Mouse (Mus musculus) neural tube, embryonic 13.5 days (tissue): ENCODE data around the gene Fcrla. TPM values are rescaled to one million over a fixed set of nuclear protein-coding genes. Genes with fewer than 3 reads are reported as not detected.

Experiments
- ATAC-seq: fragments of 200-750 bp; cut with Nextera tagmentation; 2 replicates; pipeline ENCODE4 v1.8.0; 2017; ENCODE audit warnings: low read depth, mild to moderate bottlenecking, moderate TSS enrichment, moderate library complexity
- H3K27ac ChIP-seq: fragments of 300-500 bp; sonication (generic); replicated peaks from 2 replicates; pipeline ENCODE4 v1.5.1; 2015; ENCODE audit warnings: moderate library complexity, mild to moderate bottlenecking, inconsistent platforms
- H3K27me3 ChIP-seq: fragments of 300-500 bp; sonication (generic); 2 replicates; pipeline ENCODE4 v1.6.1; 2015; ENCODE audit warnings: mild to moderate bottlenecking, inconsistent platforms
- H3K36me3 ChIP-seq: fragments of 300-500 bp; sonication (generic); 2 replicates; pipeline ENCODE4 v1.6.1; 2015; ENCODE audit warnings: mild to moderate bottlenecking, inconsistent platforms
- H3K4me1 ChIP-seq: fragments of 300-500 bp; sonication (generic); replicated peaks from 2 replicates; pipeline ENCODE4 v1.6.1; 2015; ENCODE audit warnings: inconsistent platforms
- H3K4me2 ChIP-seq: fragments of 300-500 bp; sonication (generic); 2 replicates; pipeline ENCODE4 v1.6.1; 2015; ENCODE audit warnings: inconsistent platforms, mild to moderate bottlenecking, moderate library complexity
- H3K4me3 ChIP-seq: fragments of 300-500 bp; sonication (generic); 2 replicates; pipeline ENCODE4 v1.5.1; 2015; ENCODE audit warnings: mild to moderate bottlenecking, inconsistent platforms
- H3K9ac ChIP-seq: fragments of 300-500 bp; sonication (generic); 2 replicates; pipeline ENCODE4 v1.6.1; 2015; ENCODE audit warnings: moderate library complexity, mild to moderate bottlenecking, inconsistent platforms
- H3K9me3 ChIP-seq: fragments of 300-500 bp; sonication (generic); 2 replicates; pipeline ENCODE4 v1.6.1; 2016; ENCODE audit warnings: inconsistent platforms
- WGBS: fragments of 180-500 bp; shearing (Covaris S2); methylation state at CpG from one replicate; pipeline ENCODE4 v1.1.7; 2015; 5-methylcytosine and 5-hydroxymethylcytosine counted together
- polyA plus RNA-seq: library from polyadenylated mRNA; unstranded; fragments of >200 nt; fragmentation: Nextera tagmentation; extraction: Ambion mirVana; gene quantifications from 2 replicates; pipeline ENCODE4 v1.2.1, GENCODE M21; 2015

Fcrla gene
- polyA plus RNA-seq, 1 experiment from 2014 or later = not detected

DNA sequence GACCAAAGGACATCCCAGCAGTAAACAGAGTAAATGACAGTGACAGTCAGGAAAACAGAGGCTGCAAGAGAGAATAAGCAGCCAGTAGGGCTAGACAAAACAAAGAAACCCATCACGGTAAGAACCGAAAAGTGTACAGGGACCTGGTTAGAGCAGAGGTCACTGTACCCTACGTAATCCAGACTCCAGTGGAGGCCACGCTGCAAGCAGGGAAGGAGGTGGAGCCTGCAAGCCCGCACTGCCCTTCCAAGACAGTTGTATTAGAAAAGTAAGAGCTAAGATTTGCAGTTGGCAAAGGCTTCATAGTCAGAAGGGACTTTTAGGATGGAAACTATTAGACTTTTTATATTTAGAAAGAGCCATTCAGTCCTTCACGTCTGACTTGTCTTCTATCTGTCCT is 442 bp downstream of the Fcrla start:
- Histone ChIP-seq H3K4me1 (no peaks in the 10 kb centered on the region), H3K4me2 (no peak overlapping the region), H3K27ac (no peak overlapping the region), H3K9ac (no peak overlapping the region), H3K27me3 (no peaks in the 10 kb centered on the region), H3K4me3 (no peak overlapping the region), H3K9me3 (no peaks in the 10 kb centered on the region), H3K36me3 (no peaks in the 10 kb centered on the region)
- no peak for ATAC-seq
- 64% methylated on average over 6 of the region's 6 CpGs for WGBS

GRCm38 (mm10) chr1:170924485-170924884 is 2.9 kb downstream of the Fcrla start:
- 86% methylated on average over 6 of the region's 6 CpGs for WGBS
- Histone ChIP-seq H3K27ac (no peak overlapping the region), H3K9ac (no peak overlapping the region), H3K27me3 (no peaks in the 10 kb centered on the region), H3K4me3 (no peak overlapping the region), H3K36me3 (no peaks in the 10 kb centered on the region), H3K4me1 (no peaks in the 10 kb centered on the region), H3K9me3 (no peaks in the 10 kb centered on the region), H3K4me2 (no peak overlapping the region)
- ATAC-seq = no peak

DNA sequence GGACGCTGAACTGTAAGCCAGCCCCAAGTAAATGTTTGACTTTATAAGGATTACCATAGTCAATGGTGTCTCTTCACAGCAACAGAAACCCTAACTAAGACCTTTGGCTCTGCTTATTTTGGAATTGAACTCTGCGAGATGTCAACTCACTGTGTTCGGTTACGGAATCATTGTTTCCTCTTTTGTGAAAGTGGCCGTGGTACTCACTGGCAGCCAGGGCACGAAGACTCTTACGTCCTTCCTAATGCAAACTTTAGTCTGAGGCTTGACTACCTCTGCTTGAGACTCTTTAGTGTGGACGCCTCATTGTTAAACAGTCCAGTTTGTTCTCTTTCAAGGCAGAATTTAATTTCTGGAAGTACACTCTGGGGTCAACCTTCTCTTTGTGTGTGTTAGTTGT is 8.1 kb downstream of the Fcrla start:
- H3K27me3 ChIP-seq = no peaks in the 10 kb centered on the region
- H3K4me3 ChIP-seq = no peak overlapping the region
- 91% methylated on average over 8 of the region's 8 CpGs for WGBS
- H3K36me3 ChIP-seq = no peaks in the 10 kb centered on the region
- ATAC-seq = no peak
- no peak overlapping the region for H3K27ac ChIP-seq
- H3K9me3 ChIP-seq = no peaks in the 10 kb centered on the region
- H3K9ac ChIP-seq = no peak overlapping the region
- H3K4me2 ChIP-seq = no peak overlapping the region
- no peaks in the 10 kb centered on the region for H3K4me1 ChIP-seq

DNA sequence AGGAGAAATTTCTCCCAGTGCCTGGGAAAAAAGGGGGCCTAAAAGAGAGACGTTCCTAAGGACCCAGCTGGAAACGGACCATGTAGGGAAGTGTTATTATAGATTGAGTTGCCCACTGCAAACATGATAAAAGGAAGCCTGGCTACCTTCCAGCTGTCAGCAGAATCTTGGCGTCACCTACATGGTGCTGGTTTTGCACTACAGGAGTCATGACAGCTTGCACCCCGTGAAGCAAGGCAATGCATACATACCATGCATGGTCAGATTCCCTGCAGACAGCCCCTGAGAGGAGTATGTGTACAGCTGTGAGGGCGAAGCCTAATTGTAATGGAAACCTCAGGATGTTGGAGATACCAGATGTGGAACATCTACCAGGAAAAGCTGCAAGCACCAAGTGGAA is 11.7 kb downstream of the Fcrla start:
- Histone ChIP-seq H3K36me3 (no peaks in the 10 kb centered on the region), H3K27ac (no peak overlapping the region), H3K9me3 (no peaks in the 10 kb centered on the region), H3K4me1 (no peaks in the 10 kb centered on the region), H3K27me3 (peaks cover 4% of the 10 kb centered on the region; the same call in 1 of the 2 replicates), H3K4me2 (no peak overlapping the region), H3K9ac (no peak overlapping the region), H3K4me3 (no peak overlapping the region)
- 75% methylated on average over 5 of the region's 5 CpGs for WGBS
- no peak for ATAC-seq

DNA sequence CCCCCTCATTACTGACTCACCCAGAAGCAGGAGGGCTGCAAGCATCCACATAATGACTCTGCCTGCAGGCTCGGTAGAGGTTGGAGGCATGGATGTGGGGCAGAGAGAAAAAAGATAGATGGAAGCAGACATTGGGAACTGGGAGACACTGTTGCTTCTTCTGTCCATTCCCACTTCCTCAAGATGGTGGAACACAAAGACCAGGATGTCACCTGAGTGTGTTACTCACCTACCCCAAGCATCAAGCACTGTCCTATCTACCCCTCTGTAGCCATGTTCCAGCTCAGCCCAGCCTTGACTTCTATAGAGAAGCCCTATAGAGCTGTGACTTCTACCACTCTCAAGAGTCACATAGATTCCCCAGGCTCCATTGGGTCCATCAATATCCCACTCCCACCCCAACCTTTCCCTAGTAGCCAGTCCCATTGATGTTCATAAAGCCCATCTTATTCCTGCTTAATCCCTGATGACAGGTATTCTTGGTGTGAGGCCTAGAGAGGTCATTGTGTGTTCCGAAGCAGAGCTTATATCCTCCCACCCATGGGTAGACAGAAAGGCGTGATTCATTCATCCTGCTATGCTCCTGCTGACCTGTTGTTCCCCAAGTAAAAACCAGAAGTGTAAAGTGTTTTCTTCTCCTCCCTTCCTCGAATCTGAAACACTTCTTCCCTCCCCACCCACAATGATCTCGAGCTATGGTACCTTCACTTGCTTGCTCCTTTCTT is 14.3 kb downstream of the Fcrla start, which contains the start of gene Fcrlb:
TSS of gene Fcrlb (minus strand) at position 51 of the 725 bp plus-strand sequence.
- Histone ChIP-seq H3K27me3 (peaks cover 28% of the 10 kb centered on the region), H3K27ac (no peak within 1 kb of the TSS), H3K9ac (no peak within 1 kb of the TSS), H3K4me3 (no peak within 1 kb of the TSS), H3K9me3 (no peaks in the 10 kb centered on the region), H3K36me3 (no peaks in the 10 kb centered on the region), H3K4me1 (peaks cover 7% of the 10 kb centered on the region), H3K4me2 (no peak within 1 kb of the TSS)
- 81% methylated on average over 5 of the region's 5 CpGs for WGBS
- no peak for ATAC-seq

GRCm38 (mm10) chr1:170911907-170912660 is 15.3 kb downstream of the Fcrla start:
- Histone ChIP-seq H3K9ac (no peak overlapping the region), H3K4me1 (peaks cover 15% of the 10 kb centered on the region), H3K4me2 (no peak overlapping the region), H3K4me3 (no peak overlapping the region), H3K9me3 (no peaks in the 10 kb centered on the region), H3K27ac (no peak overlapping the region), H3K36me3 (no peaks in the 10 kb centered on the region), H3K27me3 (peaks cover 37% of the 10 kb centered on the region)
- 86% methylated on average over 11 of the region's 11 CpGs for WGBS
- ATAC-seq = no peak

- Histone ChIP-seq H3K27ac (no peak overlapping the region), H3K9me3 (no peaks in the 10 kb centered on the region), H3K4me2 (peak overlapping the region; percentile 74), H3K27me3 (peaks cover 68% of the 10 kb centered on the region), H3K4me3 (peak overlapping the region; percentile 52), H3K9ac (peak overlapping the region; percentile 71), H3K4me1 (peaks cover 17% of the 10 kb centered on the region), H3K36me3 (no peaks in the 10 kb centered on the region)
- whole genome bisulfite sequencing = 2% methylated on average over 21 of the region's 21 CpGs
- peak; percentile 76 for ATAC-seq
Observed at GRCm38 (mm10) chr1:170908341-170908740, 19.0 kb downstream of the Fcrla start.

GRCm38 (mm10) chr1:170907456-170908191 is 19.8 kb downstream of the Fcrla start:
- peak overlapping the region; percentile 71 for H3K9ac ChIP-seq
- H3K36me3 ChIP-seq = no peaks in the 10 kb centered on the region
- peak overlapping the region; percentile 52 for H3K4me3 ChIP-seq
- no peak overlapping the region for H3K27ac ChIP-seq
- WGBS = under 1% methylated on average over 71 of the region's 71 CpGs
- H3K4me2 ChIP-seq = peak overlapping the region; percentile 74
- ATAC-seq = peak; percentile 87
- H3K4me1 ChIP-seq = peaks cover 17% of the 10 kb centered on the region
- H3K27me3 ChIP-seq = peaks cover 75% of the 10 kb centered on the region
- H3K9me3 ChIP-seq = no peaks in the 10 kb centered on the region

GRCm38 (mm10) chr1:170907111-170907455 is 20.3 kb downstream of the Fcrla start:
- Histone ChIP-seq H3K4me2 (peak overlapping the region; percentile 74), H3K4me3 (peak overlapping the region; percentile 52), H3K36me3 (no peaks in the 10 kb centered on the region), H3K27ac (no peak overlapping the region), H3K27me3 (peaks cover 80% of the 10 kb centered on the region), H3K9me3 (no peaks in the 10 kb centered on the region), H3K4me1 (peaks cover 17% of the 10 kb centered on the region), H3K9ac (peak overlapping the region; percentile 71)
- no peak for ATAC-seq
- WGBS = 18% methylated on average over 11 of the region's 11 CpGs

GRCm38 (mm10) chr1:170903485-170903884 is 23.9 kb downstream of the Fcrla start:
- Histone ChIP-seq H3K4me2 (no peak overlapping the region), H3K9me3 (no peaks in the 10 kb centered on the region), H3K36me3 (no peaks in the 10 kb centered on the region), H3K27ac (no peak overlapping the region), H3K27me3 (peaks cover 59% of the 10 kb centered on the region), H3K9ac (no peak overlapping the region), H3K4me3 (no peak overlapping the region), H3K4me1 (peaks cover 18% of the 10 kb centered on the region)
- ATAC-seq = no peak
- 80% methylated on average over 5 of the region's 5 CpGs for WGBS

- Histone ChIP-seq H3K4me3 (no peak overlapping the region), H3K27ac (no peak overlapping the region), H3K36me3 (no peaks in the 10 kb centered on the region), H3K9me3 (no peaks in the 10 kb centered on the region), H3K4me1 (peaks cover 4% of the 10 kb centered on the region), H3K4me2 (peak overlapping the region; percentile 24), H3K9ac (no peak overlapping the region), H3K27me3 (peaks cover 47% of the 10 kb centered on the region)
- 32% methylated on average over 10 of the region's 10 CpGs for WGBS
- 0 out of 2 replicates have a peak, but pooled peaks have one; percentile 61 for ATAC-seq
Observed at GRCm38 (mm10) chr1:170901536-170902238, 25.7 kb downstream of the Fcrla start.
